Mouse (Mus musculus): ENCODE results near the gene Fchsd2. TPM values are rescaled to one million over a fixed set of nuclear protein-coding genes. Genes with fewer than 3 reads are reported as not detected.
A peak's percentile ranks its signal among the peaks of the same experiment; 100 is the strongest.
"Not testable (repeated sequence)": the region's sequence is repeated elsewhere in the genome, so short reads cannot be mapped to it uniquely, and the experiment has no call there.

The Fchsd2 gene
- polyA plus RNA-seq, 1 experiment from 2014 or later: 50.5 TPM

DNA sequence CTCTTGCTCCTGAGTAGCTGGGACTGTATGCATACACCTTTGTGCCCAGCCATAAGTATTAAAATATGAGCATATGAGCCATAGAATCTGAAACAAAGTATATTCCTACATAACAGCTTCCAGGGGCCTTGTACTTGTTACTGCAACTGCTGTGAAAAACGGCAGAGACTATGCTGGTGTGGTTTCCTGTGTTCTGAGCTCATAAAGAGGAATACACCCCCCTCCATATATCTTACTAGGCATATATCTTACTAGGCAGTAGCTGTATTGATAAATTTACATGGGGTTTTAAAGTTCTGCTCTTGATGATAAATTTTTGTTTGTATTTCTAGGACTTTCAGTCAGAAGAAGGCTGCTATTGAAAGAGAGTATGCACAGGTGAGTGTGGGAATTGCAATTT, 46.2 kb downstream of the Fchsd2 start:
- no peak overlapping the region for H3K9ac ChIP-seq (replicated peaks; ENCODE audit: low read length)
- ATAC-seq (ENCODE audit: low FRiP score, low TSS enrichment) (no peak), DNase-seq (no peak)
- no peaks in the 10 kb centered on the region for H3K9me3 ChIP-seq (ENCODE audit: control insufficient read depth, low read length)
- no peak overlapping the region for H3K4me3 ChIP-seq (replicated peaks; ENCODE audit: low read depth, low read length)
- H3K27me3 ChIP-seq (ENCODE audit: control insufficient read depth, insufficient read depth, low read length): no peaks in the 10 kb centered on the region
- peaks cover 8% of the 10 kb centered on the region; the same call in 1 of the 2 replicates for H3K36me3 ChIP-seq (ENCODE audit: control insufficient read depth, insufficient read depth, low read length)
- H3K4me1 ChIP-seq (ENCODE audit: control insufficient read depth, insufficient read depth, low read length): no peaks in the 10 kb centered on the region
- no peak overlapping the region for H3K4me2 ChIP-seq (ENCODE audit: low read length)
- no peak overlapping the region for H3K27ac ChIP-seq (replicated peaks; ENCODE audit: low read depth, low read length)
- 79% methylated on average over 1 of the region's 1 CpGs for WGBS

DNA sequence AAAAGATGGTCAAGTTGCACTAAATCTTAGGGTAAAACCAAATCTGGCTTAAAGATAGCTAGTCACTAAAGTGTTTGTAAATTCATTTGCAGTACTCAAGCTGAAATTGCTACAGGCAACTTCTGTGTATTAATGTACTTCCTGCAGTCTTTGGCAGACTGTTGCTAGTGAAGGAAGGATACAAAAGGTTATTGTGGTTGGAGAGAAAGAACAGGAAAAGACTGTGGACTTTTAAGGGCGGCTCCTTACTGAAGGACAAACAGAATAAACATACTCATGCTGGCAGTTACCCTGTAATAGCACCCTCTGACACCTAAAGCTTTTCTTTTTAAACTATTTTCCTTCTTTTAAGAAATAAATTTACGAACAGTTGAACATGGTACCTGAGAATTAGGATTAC, 50.2 kb downstream of the Fchsd2 start:
- Histone ChIP-seq H3K27me3 (ENCODE audit: control insufficient read depth, insufficient read depth, low read length) (no peaks in the 10 kb centered on the region), H3K36me3 (ENCODE audit: control insufficient read depth, insufficient read depth, low read length) (peaks cover 8% of the 10 kb centered on the region; the same call in 1 of the 2 replicates), H3K4me2 (ENCODE audit: low read length) (no peak overlapping the region), H3K4me1 (ENCODE audit: control insufficient read depth, insufficient read depth, low read length) (no peaks in the 10 kb centered on the region), H3K4me3 (replicated peaks; ENCODE audit: low read depth, low read length) (no peak overlapping the region), H3K9ac (replicated peaks; ENCODE audit: low read length) (no peak overlapping the region), H3K27ac (replicated peaks; ENCODE audit: low read depth, low read length) (no peak overlapping the region), H3K9me3 (ENCODE audit: control insufficient read depth, low read length) (no peaks in the 10 kb centered on the region)
- ATAC-seq (ENCODE audit: low FRiP score, low TSS enrichment) (no peak), DNase-seq (no peak)
- 69% methylated on average over 2 of the region's 2 CpGs for WGBS

- peaks cover 8% of the 10 kb centered on the region; the same call in 1 of the 2 replicates for H3K36me3 ChIP-seq (ENCODE audit: control insufficient read depth, insufficient read depth, low read length)
- no peak overlapping the region for H3K4me3 ChIP-seq (replicated peaks; ENCODE audit: low read depth, low read length)
- H3K4me2 ChIP-seq (ENCODE audit: low read length): no peak overlapping the region
- no peaks in the 10 kb centered on the region for H3K9me3 ChIP-seq (ENCODE audit: control insufficient read depth, low read length)
- no peak overlapping the region for H3K9ac ChIP-seq (replicated peaks; ENCODE audit: low read length)
- H3K27ac ChIP-seq (replicated peaks; ENCODE audit: low read depth, low read length): no peak overlapping the region
- H3K27me3 ChIP-seq (ENCODE audit: control insufficient read depth, insufficient read depth, low read length): no peaks in the 10 kb centered on the region
- DNase-seq (no peak), ATAC-seq (ENCODE audit: low FRiP score, low TSS enrichment) (no peak)
- H3K4me1 ChIP-seq (ENCODE audit: control insufficient read depth, insufficient read depth, low read length): no peaks in the 10 kb centered on the region
- WGBS: 95% methylated on average over 2 of the region's 2 CpGs
Measured at GRCm38 (mm10) chr7:101144222-101144621, 51.6 kb downstream of the Fchsd2 start.

DNA sequence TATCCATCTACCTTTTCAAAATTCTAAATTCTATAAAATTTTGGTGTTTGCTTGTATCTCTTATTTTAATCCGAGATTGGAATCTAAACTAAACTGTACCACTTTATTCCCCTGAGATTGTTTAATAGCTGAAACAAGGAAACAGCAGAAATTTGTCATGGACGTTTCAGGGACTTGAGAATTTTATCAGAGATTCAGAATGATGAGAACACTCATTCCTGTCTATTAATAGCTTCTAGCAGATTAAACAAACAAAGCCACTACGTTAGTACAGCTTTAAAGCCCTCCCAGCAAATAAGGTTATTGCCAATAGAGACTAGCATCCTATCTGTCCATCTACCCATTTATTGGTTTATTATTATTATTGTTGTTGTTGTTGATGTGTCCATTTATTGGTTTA, 56.4 kb downstream of the Fchsd2 start:
- H3K4me3 ChIP-seq (replicated peaks; ENCODE audit: low read depth, low read length): no peak overlapping the region
- H3K9me3 ChIP-seq (ENCODE audit: control insufficient read depth, low read length): no peaks in the 10 kb centered on the region
- H3K27me3 ChIP-seq (ENCODE audit: control insufficient read depth, insufficient read depth, low read length): no peaks in the 10 kb centered on the region
- no peak overlapping the region for H3K27ac ChIP-seq (replicated peaks; ENCODE audit: low read depth, low read length)
- no peak for DNase-seq
- no peak overlapping the region for H3K4me2 ChIP-seq (ENCODE audit: low read length)
- no peak overlapping the region for H3K9ac ChIP-seq (replicated peaks; ENCODE audit: low read length)
- no peaks in the 10 kb centered on the region for H3K4me1 ChIP-seq (ENCODE audit: control insufficient read depth, insufficient read depth, low read length)
- WGBS: 88% methylated on average over 3 of the region's 3 CpGs
- ATAC-seq (ENCODE audit: low FRiP score, low TSS enrichment): no peak
- H3K36me3 ChIP-seq (ENCODE audit: control insufficient read depth, insufficient read depth, low read length): no peaks in the 10 kb centered on the region

DNA sequence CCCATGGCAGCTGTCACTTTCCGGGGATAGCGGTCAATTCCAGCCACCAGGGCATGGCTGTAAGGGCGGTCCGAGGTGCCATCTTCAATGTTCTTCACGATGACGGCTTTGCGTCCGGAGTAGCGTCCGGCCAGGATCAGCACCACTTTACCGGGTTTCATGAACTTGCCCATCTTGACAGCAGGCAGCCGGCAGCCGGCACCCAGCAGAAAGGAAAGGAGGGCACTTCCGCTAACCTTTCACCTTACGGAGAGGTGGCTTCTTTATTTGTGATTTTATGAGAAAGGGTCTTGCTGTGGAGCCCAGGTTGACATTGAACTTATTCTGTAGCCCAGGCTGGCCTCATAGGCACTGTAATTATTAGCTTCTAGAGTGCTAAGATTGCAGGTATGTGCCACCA, 62.2 kb downstream of the Fchsd2 start:
- H3K27ac ChIP-seq (replicated peaks; ENCODE audit: low read depth, low read length); H3K4me2 ChIP-seq (ENCODE audit: low read length); H3K4me3 ChIP-seq (replicated peaks; ENCODE audit: low read depth, low read length); H3K4me1 ChIP-seq (ENCODE audit: control insufficient read depth, insufficient read depth, low read length); H3K36me3 ChIP-seq (ENCODE audit: control insufficient read depth, insufficient read depth, low read length); H3K9me3 ChIP-seq (ENCODE audit: control insufficient read depth, low read length); DNase-seq; H3K9ac ChIP-seq (replicated peaks; ENCODE audit: low read length); H3K27me3 ChIP-seq (ENCODE audit: control insufficient read depth, insufficient read depth, low read length); ATAC-seq (ENCODE audit: low FRiP score, low TSS enrichment): not testable (repeated sequence)
- WGBS: 95% methylated on average over 15 of the region's 15 CpGs

DNA sequence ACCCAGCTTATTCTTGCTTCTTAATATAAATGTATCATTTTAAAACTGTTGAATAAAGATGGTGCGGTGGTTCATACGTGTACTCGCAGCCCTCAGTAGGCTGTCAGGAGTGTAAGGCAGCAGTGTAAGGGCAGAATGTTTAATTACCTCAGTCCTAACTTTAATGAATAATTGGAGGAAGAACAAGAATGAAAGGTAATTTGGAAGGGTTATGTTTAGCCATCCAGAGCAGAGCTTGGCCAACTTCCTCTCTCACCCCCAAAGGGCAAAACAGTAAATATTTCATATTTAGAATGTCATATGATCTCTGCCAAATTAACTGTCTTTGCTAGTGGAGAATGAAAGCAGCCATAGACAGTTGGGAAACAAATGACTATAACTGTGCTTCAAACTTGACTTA, 62.6 kb downstream of the Fchsd2 start:
- no peak overlapping the region for H3K4me3 ChIP-seq (replicated peaks; ENCODE audit: low read depth, low read length)
- no peak overlapping the region for H3K27ac ChIP-seq (replicated peaks; ENCODE audit: low read depth, low read length)
- H3K4me1 ChIP-seq (ENCODE audit: control insufficient read depth, insufficient read depth, low read length): peaks cover 2% of the 10 kb centered on the region; the same call in 1 of the 2 replicates
- no peaks in the 10 kb centered on the region for H3K27me3 ChIP-seq (ENCODE audit: control insufficient read depth, insufficient read depth, low read length)
- DNase-seq (no peak), ATAC-seq (ENCODE audit: low FRiP score, low TSS enrichment) (no peak)
- H3K36me3 ChIP-seq (ENCODE audit: control insufficient read depth, insufficient read depth, low read length): no peaks in the 10 kb centered on the region
- H3K4me2 ChIP-seq (ENCODE audit: low read length): no peak overlapping the region
- H3K9ac ChIP-seq (replicated peaks; ENCODE audit: low read length): no peak overlapping the region
- 86% methylated on average over 3 of the region's 3 CpGs for WGBS
- no peaks in the 10 kb centered on the region for H3K9me3 ChIP-seq (ENCODE audit: control insufficient read depth, low read length)

- no peaks in the 10 kb centered on the region for H3K27me3 ChIP-seq (ENCODE audit: control insufficient read depth, insufficient read depth, low read length)
- 10% methylated on average over 2 of the region's 2 CpGs for WGBS
- peaks cover 5% of the 10 kb centered on the region; the same call in 1 of the 2 replicates for H3K4me1 ChIP-seq (ENCODE audit: control insufficient read depth, insufficient read depth, low read length)
- DNase-seq (peak; percentile 53), ATAC-seq (ENCODE audit: low FRiP score, low TSS enrichment) (no peak; the same call in 1 of the 2 replicates)
- H3K9me3 ChIP-seq (ENCODE audit: control insufficient read depth, low read length): no peaks in the 10 kb centered on the region
- H3K27ac ChIP-seq (replicated peaks; ENCODE audit: low read depth, low read length): peak overlapping the region; percentile 33; the same call in 1 of the 2 replicates
- no peak overlapping the region for H3K4me3 ChIP-seq (replicated peaks; ENCODE audit: low read depth, low read length)
- H3K4me2 ChIP-seq (ENCODE audit: low read length): no peak overlapping the region
- H3K36me3 ChIP-seq (ENCODE audit: control insufficient read depth, insufficient read depth, low read length): no peaks in the 10 kb centered on the region
- no peak overlapping the region for H3K9ac ChIP-seq (replicated peaks; ENCODE audit: low read length)
Measured at GRCm38 (mm10) chr7:101160266-101160665, 67.6 kb downstream of the Fchsd2 start.

- no peaks in the 10 kb centered on the region for H3K27me3 ChIP-seq (ENCODE audit: control insufficient read depth, insufficient read depth, low read length)
- no peaks in the 10 kb centered on the region for H3K36me3 ChIP-seq (ENCODE audit: control insufficient read depth, insufficient read depth, low read length)
- H3K9ac ChIP-seq (replicated peaks; ENCODE audit: low read length): no peak overlapping the region
- H3K4me3 ChIP-seq (replicated peaks; ENCODE audit: low read depth, low read length): no peak overlapping the region
- H3K4me1 ChIP-seq (ENCODE audit: control insufficient read depth, insufficient read depth, low read length): peaks cover 5% of the 10 kb centered on the region; the same call in 1 of the 2 replicates
- no peak overlapping the region for H3K27ac ChIP-seq (replicated peaks; ENCODE audit: low read depth, low read length)
- no peak for ATAC-seq (ENCODE audit: low FRiP score, low TSS enrichment)
- no peak for DNase-seq
- WGBS: 81% methylated on average over 1 of the region's 1 CpGs
- H3K4me2 ChIP-seq (ENCODE audit: low read length): no peak overlapping the region
- no peaks in the 10 kb centered on the region for H3K9me3 ChIP-seq (ENCODE audit: control insufficient read depth, low read length)
Measured at GRCm38 (mm10) chr7:101162781-101163180, 70.1 kb downstream of the Fchsd2 start.

DNA sequence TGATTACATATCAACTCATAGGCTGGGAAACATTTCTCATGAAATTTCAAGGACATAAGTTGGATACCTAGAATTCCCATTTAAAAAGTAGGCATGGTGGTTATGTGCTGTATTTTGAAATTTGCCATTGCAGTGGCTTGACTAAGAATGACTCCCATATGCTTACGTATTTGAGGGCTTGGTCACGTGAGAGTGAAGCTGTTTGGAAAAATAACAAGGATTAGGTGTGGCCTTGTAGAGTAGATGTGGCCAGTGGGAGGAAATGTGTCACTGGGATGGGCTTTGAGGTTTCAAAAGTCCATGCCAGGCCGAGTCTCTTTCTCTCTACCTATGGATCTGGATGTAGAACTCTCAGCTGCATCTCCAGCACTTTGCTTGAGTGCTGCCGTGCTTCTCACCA, 71.2 kb downstream of the Fchsd2 start:
- Histone ChIP-seq H3K4me1 (ENCODE audit: control insufficient read depth, insufficient read depth, low read length) (peaks cover 5% of the 10 kb centered on the region; the same call in 1 of the 2 replicates), H3K36me3 (ENCODE audit: control insufficient read depth, insufficient read depth, low read length) (no peaks in the 10 kb centered on the region), H3K4me3 (replicated peaks; ENCODE audit: low read depth, low read length) (no peak overlapping the region), H3K9me3 (ENCODE audit: control insufficient read depth, low read length) (no peaks in the 10 kb centered on the region), H3K4me2 (ENCODE audit: low read length) (no peak overlapping the region), H3K27ac (replicated peaks; ENCODE audit: low read depth, low read length) (no peak overlapping the region), H3K27me3 (ENCODE audit: control insufficient read depth, insufficient read depth, low read length) (no peaks in the 10 kb centered on the region), H3K9ac (replicated peaks; ENCODE audit: low read length) (no peak overlapping the region)
- WGBS: 88% methylated on average over 4 of the region's 4 CpGs
- no peak for ATAC-seq (ENCODE audit: low FRiP score, low TSS enrichment)
- DNase-seq: no peak
